Mouse (Mus musculus) hindbrain, embryonic 11.5 days (tissue): ENCODE data around the gene Fhl2. TPM values are rescaled to one million over a fixed set of nuclear protein-coding genes. Genes with fewer than 3 reads are reported as not detected.

ENCODE experiments used
- ATAC-seq: fragments of 200-750 bp; cut with Nextera tagmentation; 2 replicates; pipeline ENCODE4 v1.8.0; 2017; ENCODE audit warnings: mild to moderate bottlenecking, moderate TSS enrichment, moderate library complexity; ENCODE audit not compliant: low FRiP score
- DNase-seq: peaks from one replicate; pipeline ENCODE4 v3.0.0-alpha.2; 2015; ENCODE audit warnings: low spot score
- H3K27ac ChIP-seq: fragments of 300-500 bp; sonication (generic); 2 replicates; pipeline ENCODE4 v1.5.1; 2014; ENCODE audit warnings: mild to moderate bottlenecking, low read depth, low read length
- H3K27me3 ChIP-seq: fragments of 300-500 bp; sonication (generic); 2 replicates; pipeline ENCODE4 v1.6.1; 2014; ENCODE audit warnings: mild to moderate bottlenecking, low read length, moderate library complexity, mixed read lengths; ENCODE audit not compliant: control insufficient read depth, insufficient read depth
- H3K36me3 ChIP-seq: fragments of 300-500 bp; sonication (generic); 2 replicates; pipeline ENCODE4 v1.6.1; 2014; ENCODE audit warnings: mild to moderate bottlenecking, low read length, moderate library complexity, mixed read lengths; ENCODE audit not compliant: control insufficient read depth, insufficient read depth
- H3K4me1 ChIP-seq: fragments of 300-500 bp; sonication (generic); replicated peaks from 2 replicates; pipeline ENCODE4 v1.6.1; 2014; ENCODE audit warnings: low read length, mixed read lengths; ENCODE audit not compliant: control insufficient read depth, insufficient read depth
- H3K4me2 ChIP-seq: fragments of 300-500 bp; sonication (generic); replicated peaks from 2 replicates; pipeline ENCODE4 v1.6.1; 2014; ENCODE audit warnings: mild to moderate bottlenecking, low read depth, low read length
- H3K4me3 ChIP-seq: fragments of 300-500 bp; sonication (generic); 2 replicates; pipeline ENCODE4 v1.5.1; 2014; ENCODE audit warnings: low read depth, low read length
- H3K9ac ChIP-seq: fragments of 300-500 bp; sonication (generic); 2 replicates; pipeline ENCODE4 v1.6.1; 2014; ENCODE audit warnings: low read depth, low read length
- H3K9me3 ChIP-seq: fragments of 300-500 bp; sonication (generic); 2 replicates; pipeline ENCODE4 v1.6.1; 2016; ENCODE audit warnings: low read length; ENCODE audit not compliant: control insufficient read depth
- WGBS: fragments of 180-500 bp; shearing (Covaris S2); extraction: QIAGEN DNeasy Blood & Tissue Kit; methylation state at CpG from one replicate; pipeline ENCODE4 v1.1.7; 2014; 5-methylcytosine and 5-hydroxymethylcytosine counted together
- polyA plus RNA-seq: library from polyadenylated mRNA; unstranded; fragments of >200 nt; fragmentation: Nextera tagmentation; extraction: Ambion mirVana; gene quantifications from 2 replicates; pipeline ENCODE4 v1.2.1, GENCODE M21; 2014

Gene Fhl2
- polyA plus RNA-seq, 1 experiment from 2014 or later, result 10.8 TPM

DNA sequence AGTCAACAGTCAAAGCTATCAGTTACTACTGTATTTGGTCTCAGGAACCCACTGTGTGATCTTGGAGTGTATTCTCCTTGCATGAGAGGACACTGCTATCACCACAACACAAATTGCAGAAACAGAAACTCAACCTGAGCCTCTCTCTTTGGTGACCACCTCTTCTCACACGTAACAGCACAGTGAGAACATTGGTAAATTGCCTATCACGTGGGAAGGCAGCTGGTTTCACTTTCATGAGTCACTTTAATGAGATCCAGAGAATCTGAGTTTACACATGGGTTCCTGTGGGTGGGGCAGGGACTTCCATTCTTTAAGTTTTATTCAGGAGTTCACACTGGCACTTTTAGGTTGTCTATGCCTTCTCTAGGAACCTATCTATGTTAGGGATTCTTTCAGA lies 27.4 kb upstream of the Fhl2 start:
- ATAC-seq (no peak), DNase-seq (no peak)
- H3K4me1 ChIP-seq, result no peaks in the 10 kb centered on the region
- H3K9ac ChIP-seq, result no peak overlapping the region
- 55% methylated on average over 2 of the region's 2 CpGs for WGBS
- H3K27me3 ChIP-seq, result no peaks in the 10 kb centered on the region
- H3K9me3 ChIP-seq, result no peaks in the 10 kb centered on the region
- no peak overlapping the region for H3K4me3 ChIP-seq
- H3K4me2 ChIP-seq, result no peak overlapping the region
- no peaks in the 10 kb centered on the region for H3K36me3 ChIP-seq
- no peak overlapping the region for H3K27ac ChIP-seq

DNA sequence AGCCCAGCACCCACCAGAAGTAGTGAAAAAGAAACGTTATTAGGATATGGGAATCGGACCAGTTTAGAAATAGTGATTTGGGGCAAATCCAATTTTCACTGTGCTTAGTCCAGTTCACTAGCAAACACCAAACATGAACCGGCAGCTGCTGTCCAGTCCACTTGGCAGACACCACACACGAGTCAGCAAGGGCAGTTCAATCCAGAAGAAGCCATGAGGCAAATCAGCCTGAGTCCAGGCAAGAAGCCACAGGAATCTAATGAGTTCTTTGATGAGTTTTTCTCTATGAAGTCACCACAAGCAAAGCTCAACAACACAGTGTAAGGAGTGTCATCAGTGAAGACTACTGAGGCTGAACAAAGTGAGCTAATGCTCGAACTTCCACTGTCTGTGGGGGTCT lies 26.3 kb upstream of the Fhl2 start:
- WGBS, result 88% methylated on average over 5 of the region's 5 CpGs
- DNase-seq, result no peak
- H3K36me3 ChIP-seq, result no peaks in the 10 kb centered on the region
- no peaks in the 10 kb centered on the region for H3K9me3 ChIP-seq
- no peak overlapping the region for H3K4me2 ChIP-seq
- H3K9ac ChIP-seq, result no peak overlapping the region
- no peaks in the 10 kb centered on the region for H3K27me3 ChIP-seq
- no peak overlapping the region for H3K4me3 ChIP-seq
- H3K27ac ChIP-seq, result no peak overlapping the region
- no peaks in the 10 kb centered on the region for H3K4me1 ChIP-seq
- ATAC-seq, result no peak

DNA sequence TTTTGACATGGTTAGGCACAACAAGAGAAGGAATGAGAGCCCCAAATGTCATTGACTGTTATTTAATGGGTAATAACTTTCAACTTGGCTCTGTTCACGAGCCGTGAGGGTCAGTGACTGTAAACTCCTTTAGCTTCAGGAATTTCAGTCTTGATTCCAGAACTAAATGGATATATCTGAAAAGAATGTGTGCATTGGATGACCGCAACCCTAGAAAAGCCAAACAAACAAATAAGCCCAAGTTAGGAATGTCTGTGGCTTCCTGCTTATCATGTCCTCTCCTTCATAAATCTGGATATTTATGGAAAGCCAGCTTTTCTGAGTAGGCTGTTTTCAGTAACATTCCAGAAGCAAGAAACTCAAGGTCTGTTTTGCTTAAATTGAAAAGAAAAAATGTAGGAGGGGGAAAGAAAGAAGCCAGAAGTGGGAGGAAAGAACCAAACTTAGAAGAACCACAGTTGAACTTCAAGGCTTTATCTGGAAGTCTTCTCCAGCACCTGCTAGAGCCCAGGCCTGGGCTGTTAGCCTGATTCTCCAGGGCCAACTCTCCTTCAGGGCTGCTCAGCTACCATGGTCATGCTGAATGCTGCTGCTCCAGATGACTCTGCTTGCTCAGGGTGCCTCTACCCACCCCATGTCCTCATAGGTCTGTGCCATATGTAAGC lies 21.4 kb upstream of the Fhl2 start:
- H3K4me1 ChIP-seq, result no peaks in the 10 kb centered on the region
- no peak overlapping the region for H3K4me2 ChIP-seq
- H3K27ac ChIP-seq, result no peak overlapping the region
- no peaks in the 10 kb centered on the region for H3K9me3 ChIP-seq
- ATAC-seq, result no peak
- no peak for DNase-seq
- WGBS, result 85% methylated on average over 3 of the region's 3 CpGs
- H3K9ac ChIP-seq, result no peak overlapping the region
- H3K4me3 ChIP-seq, result no peak overlapping the region
- no peaks in the 10 kb centered on the region for H3K36me3 ChIP-seq
- no peaks in the 10 kb centered on the region for H3K27me3 ChIP-seq

DNA sequence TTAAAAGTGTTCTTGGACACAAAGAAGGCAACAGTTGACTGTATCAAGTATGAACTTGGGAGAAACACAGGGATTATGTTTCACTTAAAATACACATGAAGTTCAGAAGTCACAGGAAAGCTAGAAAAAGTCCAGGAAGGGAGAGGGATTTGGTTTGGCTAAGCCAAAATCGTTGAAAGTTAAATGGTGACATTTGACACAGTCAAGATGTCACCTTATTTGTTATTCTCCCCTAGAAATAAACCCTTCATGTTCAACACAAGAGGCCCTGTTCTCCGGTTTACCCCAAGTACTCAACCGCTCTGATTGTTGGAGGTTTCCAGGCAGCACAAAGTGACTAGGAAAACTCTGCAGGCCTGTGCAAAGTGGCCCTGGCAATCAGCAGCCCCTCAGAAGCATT lies 18.8 kb upstream of the Fhl2 start:
- no peak for ATAC-seq
- Histone ChIP-seq H3K4me3 (no peak overlapping the region), H3K4me1 (no peaks in the 10 kb centered on the region), H3K9me3 (no peaks in the 10 kb centered on the region), H3K36me3 (no peaks in the 10 kb centered on the region), H3K4me2 (no peak overlapping the region), H3K27me3 (no peaks in the 10 kb centered on the region), H3K9ac (no peak overlapping the region), H3K27ac (no peak overlapping the region)
- WGBS, result 74% methylated on average over 3 of the region's 3 CpGs
- DNase-seq, result no peak

DNA sequence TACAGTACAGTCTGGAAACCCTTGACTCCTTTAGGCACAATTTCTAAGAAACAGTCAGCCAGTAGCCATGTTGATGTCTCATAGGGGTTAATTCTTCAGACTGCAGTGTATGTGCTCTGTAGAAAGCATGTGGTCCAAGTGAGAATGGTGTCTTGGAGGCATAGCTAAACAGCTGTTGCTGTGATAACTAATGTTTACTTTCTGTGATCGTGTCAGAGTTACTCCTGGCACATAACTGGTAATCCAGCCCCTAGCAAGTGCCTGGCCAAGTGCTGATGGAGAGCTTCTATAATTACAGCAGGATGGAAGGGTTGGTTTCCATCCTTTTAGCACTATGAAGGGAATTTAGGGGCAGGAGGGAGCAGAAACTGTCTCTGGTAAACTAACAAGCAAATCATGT lies 14.5 kb upstream of the Fhl2 start:
- no peak overlapping the region for H3K4me2 ChIP-seq
- ATAC-seq, result no peak
- WGBS, result 71% methylated on average over 1 of the region's 1 CpGs
- no peak for DNase-seq
- no peaks in the 10 kb centered on the region for H3K9me3 ChIP-seq
- no peaks in the 10 kb centered on the region for H3K4me1 ChIP-seq
- H3K4me3 ChIP-seq, result no peak overlapping the region
- H3K27me3 ChIP-seq, result no peaks in the 10 kb centered on the region
- no peaks in the 10 kb centered on the region for H3K36me3 ChIP-seq
- H3K9ac ChIP-seq, result no peak overlapping the region
- no peak overlapping the region for H3K27ac ChIP-seq

DNA sequence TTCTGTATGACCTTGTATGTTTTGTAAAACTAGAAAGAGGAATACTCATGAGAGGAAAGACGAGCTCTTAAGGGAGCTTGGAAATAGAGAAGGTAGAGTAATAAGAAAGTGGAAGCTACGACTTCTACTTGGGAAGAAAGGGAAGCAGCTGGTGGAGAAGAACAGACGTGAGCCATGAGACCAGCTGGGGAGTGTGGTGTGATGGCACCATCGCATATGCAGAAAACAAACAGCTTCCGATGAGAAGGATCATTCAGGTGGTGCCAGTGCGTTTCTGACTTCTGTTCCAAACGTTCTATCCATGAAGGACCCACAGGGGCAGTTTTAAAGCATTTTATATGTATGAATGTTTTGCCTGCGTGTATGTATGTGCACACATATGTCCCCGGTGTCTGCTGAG lies 13.5 kb upstream of the Fhl2 start:
- H3K4me3 ChIP-seq, result no peak overlapping the region
- H3K4me1 ChIP-seq, result no peaks in the 10 kb centered on the region
- WGBS, result 82% methylated on average over 9 of the region's 9 CpGs

DNA sequence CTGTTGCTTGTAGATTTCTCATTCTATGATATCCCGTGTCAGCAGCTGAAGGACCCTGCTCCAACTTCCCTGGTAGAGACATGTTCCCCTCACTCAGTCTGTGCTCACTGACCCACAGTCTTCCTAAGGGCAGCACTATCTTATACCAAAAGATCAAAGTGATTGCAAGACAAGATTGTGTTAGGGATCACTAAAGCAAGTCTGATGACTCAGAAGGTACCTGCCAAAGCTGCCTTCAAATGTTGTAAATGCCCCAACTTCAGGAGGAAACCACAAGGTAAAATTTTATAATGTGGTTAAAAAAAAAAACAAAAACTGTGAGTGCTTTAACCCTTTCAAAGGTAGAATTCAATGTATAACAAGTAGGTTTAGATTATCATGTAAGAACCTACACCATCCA lies 10.4 kb upstream of the Fhl2 start:
- DNase-seq, result no peak
- Histone ChIP-seq H3K9ac (no peak overlapping the region), H3K27me3 (no peaks in the 10 kb centered on the region), H3K9me3 (no peaks in the 10 kb centered on the region), H3K4me1 (no peaks in the 10 kb centered on the region), H3K4me3 (no peak overlapping the region), H3K4me2 (no peak overlapping the region), H3K27ac (no peak overlapping the region), H3K36me3 (no peaks in the 10 kb centered on the region)
- 70% methylated on average over 1 of the region's 1 CpGs for WGBS
- ATAC-seq, result no peak

More for the DNA sequence above, 13.5 kb upstream of the Fhl2 start:
- no peaks in the 10 kb centered on the region for H3K9me3 ChIP-seq
- no peak overlapping the region for H3K9ac ChIP-seq
- ATAC-seq (no peak), DNase-seq (no peak)
- no peaks in the 10 kb centered on the region for H3K36me3 ChIP-seq
- no peak overlapping the region for H3K4me2 ChIP-seq
- no peak overlapping the region for H3K27ac ChIP-seq
- no peaks in the 10 kb centered on the region for H3K27me3 ChIP-seq

DNA sequence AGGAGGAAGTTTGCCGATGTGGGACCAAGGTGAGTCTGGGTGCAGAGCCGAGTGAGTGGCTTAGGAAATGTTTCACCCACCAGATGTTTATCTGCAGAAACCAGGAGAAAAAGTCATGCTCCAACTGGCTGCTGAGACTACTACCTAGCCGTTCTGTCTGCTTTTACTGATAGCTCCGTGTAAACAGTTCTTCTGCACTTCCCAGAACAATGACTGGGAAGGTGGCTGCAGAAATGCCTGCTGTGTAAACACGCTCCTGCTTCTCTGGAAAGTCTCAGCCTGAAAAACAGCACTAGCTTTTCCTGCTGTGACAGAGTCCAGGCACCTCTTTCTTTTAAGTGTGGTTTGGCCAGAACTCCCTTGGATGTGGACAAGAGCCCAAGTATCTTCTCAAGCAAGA lies 6.5 kb upstream of the Fhl2 start:
- Histone ChIP-seq H3K4me2 (no peak overlapping the region), H3K27ac (no peak overlapping the region), H3K9me3 (no peaks in the 10 kb centered on the region), H3K9ac (no peak overlapping the region), H3K36me3 (no peaks in the 10 kb centered on the region), H3K4me3 (no peak overlapping the region), H3K4me1 (no peaks in the 10 kb centered on the region), H3K27me3 (no peaks in the 10 kb centered on the region)
- WGBS, result 54% methylated on average over 5 of the region's 5 CpGs
- no peak for DNase-seq
- no peak for ATAC-seq

DNA sequence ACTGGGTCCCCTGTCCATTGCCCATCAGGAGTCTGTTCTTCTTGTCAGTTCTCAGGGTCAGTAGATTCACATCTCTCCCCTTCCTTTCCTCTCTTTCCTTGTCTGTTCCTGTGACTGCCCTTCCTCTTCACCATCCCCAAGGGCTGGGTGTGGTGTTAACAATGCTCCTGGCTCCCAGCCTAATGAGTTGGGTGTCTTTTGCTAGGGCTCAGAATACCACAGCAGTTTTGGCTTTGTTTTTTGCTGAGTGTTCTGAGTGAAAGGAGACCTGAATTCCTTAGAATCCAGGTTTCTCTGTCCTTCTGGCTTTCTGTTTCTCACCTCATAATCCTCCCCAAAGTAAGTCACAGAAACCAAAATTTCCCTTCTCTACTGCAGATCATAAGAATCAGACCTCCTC lies 5.4 kb upstream of the Fhl2 start:
- H3K4me1 ChIP-seq, result no peaks in the 10 kb centered on the region
- H3K27ac ChIP-seq, result no peak overlapping the region
- H3K4me3 ChIP-seq, result no peak overlapping the region
- DNase-seq (no peak), ATAC-seq (no peak)
- no peaks in the 10 kb centered on the region for H3K36me3 ChIP-seq
- H3K9me3 ChIP-seq, result no peaks in the 10 kb centered on the region
- no peaks in the 10 kb centered on the region for H3K27me3 ChIP-seq
- no peak overlapping the region for H3K4me2 ChIP-seq
- H3K9ac ChIP-seq, result no peak overlapping the region
